Mouse (Mus musculus) small intestine, adult 2 months (tissue): Measurements from ENCODE around the gene B3gnt9. TPM values are rescaled to one million over a fixed set of nuclear protein-coding genes. Genes with fewer than 3 reads are reported as not detected.

Experiments
- H3K27ac ChIP-seq: fragments of 200-500 bp; 2 replicates; pipeline ENCODE4 v1.5.1; 2012; ENCODE audit warnings: low read depth, low read length, control low read depth, inconsistent platforms; ENCODE audit not compliant: insufficient read depth
- H3K27me3 ChIP-seq: fragments of 200-500 bp; 2 replicates; pipeline ENCODE4 v1.6.1; 2012; ENCODE audit warnings: mild to moderate bottlenecking, moderate library complexity, low read length, inconsistent platforms; ENCODE audit not compliant: control insufficient read depth, insufficient read depth
- H3K36me3 ChIP-seq: fragments of 200-500 bp; 2 replicates; pipeline ENCODE4 v1.6.1; 2012; ENCODE audit warnings: mild to moderate bottlenecking, low read length, control low read depth, inconsistent platforms; ENCODE audit not compliant: control insufficient read depth, insufficient read depth
- H3K4me1 ChIP-seq: fragments of 200-500 bp; 2 replicates; pipeline ENCODE4 v1.6.1; 2012; ENCODE audit warnings: low read length, inconsistent platforms, mixed read lengths; ENCODE audit not compliant: control insufficient read depth, insufficient read depth, insufficient read length
- H3K4me3 ChIP-seq: fragments of 200-500 bp; 2 replicates; pipeline ENCODE4 v1.5.1; 2012; ENCODE audit warnings: low read depth, mild to moderate bottlenecking, control low read depth, inconsistent platforms, low read length, moderate library complexity
- CTCF ChIP-seq: fragments of 200-500 bp; IDR thresholded peaks from 2 replicates; pipeline ENCODE4 v1.5.1; 2012; ENCODE audit warnings: low read depth, mild to moderate bottlenecking, control low read depth, inconsistent platforms, low read length, moderate library complexity, mixed read lengths; ENCODE audit not compliant: insufficient replicate concordance, insufficient read length; ENCODE audit errors: extremely low read depth
- POLR2A ChIP-seq: fragments of 200-500 bp; IDR thresholded peaks from 2 replicates; pipeline ENCODE4 v1.6.1; 2012; ENCODE audit warnings: low read depth, mild to moderate bottlenecking, control low read depth, inconsistent platforms, low read length, moderate library complexity
- WGBS: fragments of 180-500 bp; shearing (Covaris S2); methylation state at CpG from one replicate; pipeline ENCODE4 v1.1.7; 2018; 5-methylcytosine and 5-hydroxymethylcytosine counted together
- polyA plus RNA-seq: library from polyadenylated mRNA; depleted of rRNA; stranded (reverse); fragments of >200 nt; gene quantifications from 2 replicates; pipeline ENCODE4 v1.2.3, GENCODE M21; 2012; rRNA removed

The B3gnt9 gene
- polyA plus RNA-seq, result 8.6 and 13.8 TPM in 2 replicates

DNA sequence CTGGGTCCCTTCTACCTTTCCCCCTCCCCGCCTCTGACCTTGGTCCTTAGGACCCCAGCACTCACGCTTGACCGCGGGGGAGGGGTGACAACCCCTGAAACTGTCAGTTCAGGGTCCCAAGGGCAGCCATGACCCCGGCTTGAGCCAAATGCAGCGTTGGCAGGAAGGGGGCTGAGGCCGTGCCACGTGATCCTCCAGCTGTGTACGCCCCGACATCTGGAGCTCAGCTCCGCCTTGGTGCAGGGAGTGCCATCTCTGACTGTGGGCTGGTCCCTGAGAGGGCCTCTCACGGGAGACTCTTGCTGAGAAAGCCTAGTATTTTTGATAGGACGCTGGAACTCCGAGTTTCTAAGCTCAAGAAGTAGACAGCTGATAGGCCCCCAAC, at the start of gene B3gnt9:
TSS of gene B3gnt9 (minus strand) at position 188 of the 385 bp plus-strand sequence.
- no peaks in the 10 kb centered on the region for H3K27me3 ChIP-seq
- TF ChIP-seq CTCF (no peak), POLR2A (no peak)
- H3K36me3 ChIP-seq, result peaks cover 30% of the 10 kb centered on the region
- H3K4me3 ChIP-seq, result peak within 1 kb of the TSS; percentile 75
- WGBS, result 2% methylated on average over 14 of the region's 14 CpGs
- H3K27ac ChIP-seq, result peak within 1 kb of the TSS; percentile 40; the same call in 1 of the 2 replicates
- H3K4me1 ChIP-seq, result peaks cover 21% of the 10 kb centered on the region

DNA sequence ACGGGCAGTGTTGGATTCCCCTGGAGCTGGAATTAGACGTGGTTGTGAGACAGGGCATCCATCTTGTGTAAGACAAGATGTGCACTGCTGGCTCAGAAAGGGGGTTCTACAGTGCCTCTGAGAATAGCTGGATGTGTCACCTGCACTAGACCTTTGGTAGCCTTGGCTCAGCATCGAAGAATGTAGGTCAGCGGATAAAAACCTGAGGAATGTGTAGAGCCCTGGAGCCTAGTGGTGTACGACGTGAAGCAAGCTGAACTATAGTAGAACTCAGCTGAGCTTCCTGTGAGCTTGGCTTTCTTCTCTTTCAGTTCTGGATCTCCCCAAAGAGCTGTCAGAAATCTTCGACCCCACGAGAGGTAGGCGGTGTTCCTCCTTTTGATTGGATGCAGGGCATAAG, 48.9 kb upstream of the B3gnt9 start:
- Histone ChIP-seq H3K27ac (no peak overlapping the region), H3K27me3 (no peaks in the 10 kb centered on the region), H3K36me3 (peaks cover 58% of the 10 kb centered on the region), H3K4me1 (peaks cover 12% of the 10 kb centered on the region), H3K4me3 (no peak overlapping the region)
- WGBS, result 79% methylated on average over 9 of the region's 9 CpGs
- TF ChIP-seq CTCF (no peak), POLR2A (no peak)

DNA sequence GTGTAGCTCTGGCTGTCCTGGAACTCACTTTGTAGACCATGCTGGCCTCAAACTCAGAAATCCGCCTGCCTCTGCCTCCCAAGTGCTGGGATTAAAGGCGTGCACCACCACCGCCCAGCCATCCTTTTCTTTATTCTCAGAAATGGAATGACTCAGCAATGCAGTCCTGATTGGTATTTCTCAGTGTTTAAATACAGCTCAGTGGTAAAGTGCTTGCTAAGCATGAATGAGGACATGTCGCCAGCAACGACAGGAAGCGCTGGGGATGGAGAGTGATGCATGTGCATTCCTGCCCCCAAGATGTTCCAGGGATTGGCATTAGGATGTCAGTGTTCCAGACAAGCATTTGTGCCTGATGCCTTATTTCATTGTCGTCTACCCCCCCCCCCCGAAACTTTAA, 48.4 kb upstream of the B3gnt9 start:
- H3K36me3 ChIP-seq, result peaks cover 55% of the 10 kb centered on the region
- no peak overlapping the region for H3K27ac ChIP-seq
- no peak overlapping the region for H3K4me3 ChIP-seq
- H3K27me3 ChIP-seq, result no peaks in the 10 kb centered on the region
- 78% methylated on average over 8 of the region's 8 CpGs for WGBS
- TF ChIP-seq POLR2A (no peak), CTCF (no peak)
- peaks cover 16% of the 10 kb centered on the region for H3K4me1 ChIP-seq

DNA sequence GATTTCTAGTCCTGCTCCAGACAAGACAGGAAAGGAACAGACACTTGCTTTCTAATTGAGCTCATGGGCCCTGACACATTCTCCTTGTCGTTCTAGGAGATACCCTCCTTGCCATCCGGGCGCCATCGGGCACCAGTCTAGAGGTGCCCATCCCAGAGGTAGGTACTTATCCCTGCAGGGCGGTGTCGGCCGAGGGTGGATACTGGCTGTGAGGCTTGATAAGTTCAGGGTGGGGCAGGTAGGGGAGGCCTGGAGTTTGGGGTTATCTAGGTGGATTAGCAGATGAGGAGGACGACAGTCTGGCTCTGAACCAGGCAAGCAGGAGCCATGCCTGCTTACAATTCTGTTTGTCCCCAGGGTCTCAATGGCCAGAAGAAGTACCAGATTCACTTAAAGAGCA, 45.0 kb upstream of the B3gnt9 start:
- H3K27me3 ChIP-seq, result no peaks in the 10 kb centered on the region
- H3K36me3 ChIP-seq, result peaks cover 43% of the 10 kb centered on the region
- H3K4me3 ChIP-seq, result no peak overlapping the region
- H3K4me1 ChIP-seq, result peaks cover 17% of the 10 kb centered on the region
- no peak overlapping the region for H3K27ac ChIP-seq
- TF ChIP-seq CTCF (no peak), POLR2A (no peak)
- WGBS, result 59% methylated on average over 8 of the region's 8 CpGs

DNA sequence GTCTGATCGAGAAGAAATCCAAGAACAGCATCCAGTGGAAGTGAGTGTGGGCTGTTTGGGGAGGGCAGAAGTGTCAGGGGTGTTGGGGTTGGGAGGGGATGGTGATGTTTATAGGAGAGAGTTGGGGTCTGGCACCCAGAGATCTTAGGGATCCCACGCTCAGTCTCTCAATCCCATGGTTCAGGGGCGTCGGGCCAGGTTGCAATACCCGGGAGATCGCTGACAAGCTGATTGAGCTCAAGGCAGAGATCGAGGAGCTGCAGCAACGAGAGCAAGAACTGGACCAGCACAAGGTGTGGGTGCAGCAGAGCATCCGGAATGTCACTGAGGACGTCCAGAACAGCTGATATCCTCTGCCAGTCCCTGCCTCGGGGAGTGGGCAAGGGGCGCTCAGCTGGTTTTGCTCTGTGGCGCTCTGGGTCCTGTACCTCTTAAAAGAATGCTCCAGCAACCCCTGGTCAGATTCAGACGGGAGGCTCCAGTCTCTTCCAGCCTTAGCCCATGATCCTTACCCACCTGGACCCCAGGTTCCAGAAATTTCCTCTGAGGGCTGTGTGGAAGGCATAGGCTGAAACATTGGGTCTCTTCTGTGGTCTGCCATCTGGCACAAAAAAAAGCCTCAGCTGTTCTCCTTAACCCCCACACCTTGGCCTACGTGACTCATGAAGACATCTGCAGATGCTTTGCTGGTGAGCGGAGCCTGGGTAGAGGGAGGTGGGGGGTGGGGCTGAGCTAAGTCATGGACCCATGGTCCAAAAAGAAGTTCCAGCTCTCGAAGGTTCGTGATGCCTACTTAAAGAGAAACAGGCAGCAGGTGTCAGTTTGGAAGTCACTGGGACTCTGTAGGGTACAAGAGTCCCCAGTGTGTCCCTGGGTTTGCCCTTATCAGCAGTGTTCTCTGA, 43.6 kb upstream of the B3gnt9 start:
- peak overlapping the region; percentile 94 for H3K4me3 ChIP-seq
- peaks cover 32% of the 10 kb centered on the region for H3K36me3 ChIP-seq
- peaks cover 12% of the 10 kb centered on the region for H3K4me1 ChIP-seq
- 25% methylated on average over 18 of the region's 18 CpGs for WGBS
- no peaks in the 10 kb centered on the region for H3K27me3 ChIP-seq
- TF ChIP-seq POLR2A (no peak), CTCF (no peak)
- no peak overlapping the region for H3K27ac ChIP-seq

DNA sequence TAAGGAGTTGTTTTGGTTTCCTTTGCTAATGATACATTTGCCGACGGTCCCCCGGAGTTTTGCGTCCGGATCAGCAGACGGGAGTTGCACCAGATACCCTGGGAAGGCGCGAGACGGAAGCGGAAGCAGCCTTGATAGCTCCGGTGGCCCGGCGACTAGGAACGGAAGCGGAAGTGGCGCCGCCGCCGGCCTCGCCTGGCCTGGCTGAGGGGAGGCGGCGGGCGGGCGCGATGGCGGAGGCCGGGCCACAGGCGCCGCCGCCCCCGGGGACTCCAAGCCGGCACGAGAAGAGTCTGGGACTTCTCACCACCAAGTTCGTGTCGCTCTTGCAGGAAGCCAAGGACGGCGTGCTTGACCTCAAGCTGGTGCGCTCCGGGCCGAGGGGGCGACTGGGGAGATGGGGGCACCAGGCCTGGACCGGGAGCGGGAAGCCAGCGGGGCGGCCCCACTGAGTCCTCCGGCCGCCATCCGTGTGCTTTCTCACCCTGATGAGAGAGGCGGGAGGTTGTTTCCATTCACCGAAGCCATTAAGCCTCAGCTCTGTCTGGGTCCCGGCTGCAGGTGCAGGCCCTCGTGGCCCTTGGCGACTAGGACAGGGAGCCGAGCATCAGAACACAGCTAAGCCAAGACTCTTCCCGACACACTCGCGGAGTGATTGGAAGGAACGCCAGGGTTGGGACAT, 42.7 kb upstream of the B3gnt9 start, which contains the start of gene E2f4:
TSS of gene E2f4 (plus strand) at position 153 of the 682 bp plus-strand sequence.
- TF ChIP-seq CTCF (no peak), POLR2A (peak; percentile 87)

More for the DNA sequence above, 42.7 kb upstream of the B3gnt9 start, which contains the start of gene E2f4:
- Histone ChIP-seq H3K4me1 (peaks cover 12% of the 10 kb centered on the region), H3K27me3 (no peaks in the 10 kb centered on the region), H3K36me3 (peaks cover 24% of the 10 kb centered on the region), H3K27ac (peak within 1 kb of the TSS; percentile 28; the same call in 1 of the 2 replicates), H3K4me3 (peak within 1 kb of the TSS; percentile 94)
- under 1% methylated on average over 58 of the region's 58 CpGs for WGBS
